Mouse (Mus musculus) right cerebral cortex, postnatal 10 days (tissue): ENCODE measurements at regions not wholly inside any gene's neighbourhood (a gene's known extent, or its start where the extent isn't known, plus 50 kb on each side); places are given as distances from the start of the nearest gene placed in this dataset.

ENCODE experiments used
- DNase-seq, 2 experiments: peaks; one replicate each; pipeline ENCODE4 v3.0.0; 2021; ENCODE audit warnings: low spot score in 2 of 2

DNA sequence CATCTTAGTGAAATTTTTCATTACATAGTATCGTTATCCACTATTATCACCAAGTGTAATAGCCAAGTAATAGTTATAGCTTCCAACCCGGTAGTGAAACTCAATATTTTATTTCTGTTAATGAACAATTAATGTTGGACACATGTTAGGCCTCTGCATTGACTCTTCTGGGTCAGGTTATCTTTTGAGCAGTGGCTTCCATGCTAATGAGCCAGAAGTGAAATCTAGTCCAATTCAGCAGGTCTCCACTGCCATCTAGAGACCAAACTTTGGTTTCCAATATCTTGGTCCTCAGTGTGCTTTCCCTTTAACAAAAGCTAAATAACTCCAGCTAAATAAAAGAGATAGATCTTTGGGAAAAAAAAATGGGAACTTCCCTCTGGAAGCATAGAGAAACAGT lies 258.9 kb upstream of the Aldoart1 start:
- DNase-seq = peak; percentile 21 to 22
